Mouse (Mus musculus): ENCODE measurements around the gene Tchhl1.
"Not testable (repeated sequence)": the region's sequence is repeated elsewhere in the genome, so short reads cannot be mapped to it uniquely, and the experiment has no call there.

Tchhl1 gene

GRCm38 (mm10) chr3:93468561-93468960 lies at the start of gene Tchhl1:
TSS of gene Tchhl1 (plus strand) at chr3:93468754.
- no peak for DNase-seq (ENCODE audit: low spot score)

GRCm38 (mm10) chr3:93431673-93432072 lies 36.9 kb upstream of the Tchhl1 start:
- no peak for DNase-seq (ENCODE audit: low spot score)

DNA sequence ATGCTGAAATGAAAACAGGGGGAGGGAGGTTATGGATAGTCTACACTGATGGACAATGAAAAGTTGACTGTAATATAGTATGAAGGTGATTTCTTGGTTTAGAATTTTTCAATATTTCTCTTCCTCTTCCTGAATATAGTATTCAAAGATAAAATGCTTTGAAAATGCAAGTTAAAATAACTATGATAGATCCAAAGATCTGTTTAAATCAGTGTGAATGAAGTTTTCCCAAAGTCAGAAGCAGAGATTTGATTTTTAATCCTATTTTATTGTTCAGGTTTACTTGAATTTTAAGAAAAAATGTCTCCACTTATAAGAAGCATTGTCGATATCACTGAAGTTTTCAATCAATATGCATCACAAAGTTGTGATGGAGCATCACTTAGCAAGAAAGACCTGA lies 26.5 kb upstream of the Tchhl1 start, which contains the start of gene Tchh:
Tchh (plus strand) TSS at position 301 of the 400 bp plus-strand sequence.
- no peak for DNase-seq (ENCODE audit: low spot score)

- DNase-seq (ENCODE audit: low spot score) = peak; percentile 23
Measured at GRCm38 (mm10) chr3:93443501-93444101, 25.0 kb upstream of the Tchhl1 start.

GRCm38 (mm10) chr3:93444343-93445164 lies 24.0 kb upstream of the Tchhl1 start:
- peak; percentile 75 for DNase-seq (ENCODE audit: low spot score)

GRCm38 (mm10) chr3:93445165-93445705 lies 23.3 kb upstream of the Tchhl1 start:
- DNase-seq (ENCODE audit: low spot score) = peak; percentile 23

GRCm38 (mm10) chr3:93446128-93446755 lies 22.3 kb upstream of the Tchhl1 start:
- peak; percentile 33 for DNase-seq (ENCODE audit: low spot score)

DNA sequence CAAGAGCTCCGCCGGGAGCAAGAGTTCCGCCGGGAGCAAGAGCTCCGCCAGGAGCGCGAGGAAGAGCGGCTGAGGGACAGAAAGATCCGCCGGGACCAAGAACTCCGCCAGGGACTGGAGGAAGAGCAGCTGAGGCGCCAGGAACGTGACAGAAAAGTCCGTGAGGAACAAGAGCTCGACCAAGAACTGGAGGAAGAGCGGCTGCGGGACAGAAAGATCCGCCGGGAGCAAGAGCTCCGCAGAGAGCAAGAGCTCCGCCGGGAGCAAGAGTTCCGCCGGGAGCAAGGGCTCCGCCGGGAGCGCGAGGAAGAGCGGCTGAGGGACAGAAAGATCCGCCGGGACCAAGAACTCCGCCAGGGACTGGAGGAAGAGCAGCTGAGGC lies 21.8 kb upstream of the Tchhl1 start:
- DNase-seq (ENCODE audit: low spot score) = not testable (repeated sequence)

GRCm38 (mm10) chr3:93447138-93447841 lies 21.3 kb upstream of the Tchhl1 start:
- DNase-seq (ENCODE audit: low spot score) = peak; percentile 67

DNA sequence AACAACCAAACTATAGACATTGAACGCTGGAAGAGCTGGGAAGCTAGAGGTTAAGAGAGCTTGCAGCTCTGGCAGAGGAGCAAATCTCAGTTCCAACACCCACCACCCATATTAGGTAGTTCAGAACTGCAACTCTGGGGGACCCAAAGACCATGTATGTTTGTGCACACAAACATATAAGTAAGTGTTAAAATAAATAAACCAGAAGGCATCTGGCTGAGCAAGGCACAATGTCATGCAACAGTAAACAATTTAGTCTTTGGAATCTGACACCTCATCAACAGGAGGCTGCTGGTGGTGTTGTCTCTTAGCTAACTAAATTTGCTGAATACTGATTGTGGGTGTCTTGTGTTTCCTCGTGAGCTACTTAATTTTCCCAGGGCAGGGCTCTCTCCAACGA lies 2.0 kb upstream of the Tchhl1 start:
- no peak for DNase-seq (ENCODE audit: low spot score)

DNA sequence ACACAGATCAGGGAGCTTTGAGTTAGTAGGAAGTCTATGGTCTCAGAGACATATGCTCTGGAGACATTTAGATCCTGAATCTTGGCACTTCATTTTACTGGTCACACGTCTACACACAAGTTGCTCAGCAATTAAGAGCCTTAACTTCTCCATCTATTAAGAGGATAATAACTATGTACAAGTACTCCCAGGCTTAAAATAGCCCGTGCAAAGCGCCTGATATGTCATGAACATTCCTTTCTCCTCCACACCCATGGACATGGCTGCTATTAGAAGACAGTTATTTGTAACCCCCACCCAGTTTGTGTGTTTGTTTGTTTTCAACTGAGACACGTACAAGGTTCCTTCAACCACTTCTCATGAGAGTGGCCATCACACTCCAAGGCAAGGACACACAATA lies 1.4 kb upstream of the Tchhl1 start:
- no peak for DNase-seq (ENCODE audit: low spot score)

DNA sequence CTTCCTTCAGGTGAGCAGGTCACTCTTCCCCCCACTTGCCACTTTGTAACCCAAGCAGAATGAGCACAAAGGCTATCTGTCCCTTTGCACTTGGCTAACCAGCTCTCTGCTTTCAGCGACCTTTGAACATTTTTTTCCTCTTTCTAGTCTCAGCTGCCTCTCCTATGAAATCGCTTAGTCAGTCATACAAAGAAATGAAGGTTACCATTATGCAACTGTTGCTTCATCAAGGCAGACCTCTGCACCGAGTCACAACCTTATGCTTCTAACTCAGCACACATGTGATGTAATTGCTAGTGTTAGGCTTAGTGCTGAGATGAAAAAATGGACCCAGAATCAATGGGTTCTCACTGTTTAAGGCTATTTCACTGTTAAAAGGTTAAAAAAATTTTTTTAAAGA lies 1.1 kb downstream of the Tchhl1 start:
- no peak for DNase-seq (ENCODE audit: low spot score)

- DNase-seq (ENCODE audit: low spot score) = no peak
Measured at GRCm38 (mm10) chr3:93480053-93480452, 11.5 kb downstream of the Tchhl1 start.

DNA sequence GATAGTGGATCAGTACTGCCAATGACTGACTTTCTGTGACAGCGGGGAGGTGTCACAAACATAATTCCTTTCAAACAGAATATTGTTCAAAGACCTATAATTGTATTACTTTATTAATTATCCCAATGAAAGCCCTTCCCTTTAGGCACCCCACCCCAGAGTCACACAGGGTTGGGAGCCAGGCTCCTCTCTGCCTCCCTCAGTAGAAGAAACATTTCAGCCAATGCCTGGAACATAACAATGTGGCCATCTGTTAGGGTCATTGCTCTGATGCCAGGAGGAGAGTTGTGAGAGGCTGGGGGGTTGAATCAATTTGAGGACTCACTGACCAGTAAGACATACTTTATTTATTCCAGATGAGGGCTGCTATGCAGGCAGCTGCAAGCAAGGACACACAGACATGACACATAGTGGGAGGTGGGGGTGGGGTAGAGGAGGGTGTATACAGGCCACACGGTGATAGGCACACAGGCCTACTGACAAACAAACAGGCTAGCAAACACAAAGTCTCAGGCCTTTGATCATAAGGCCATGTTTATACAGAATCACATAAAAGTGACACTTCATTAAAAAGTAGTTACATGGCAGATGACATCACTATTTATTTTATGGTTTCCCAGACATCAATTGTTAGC lies 13.5 kb downstream of the Tchhl1 start:
- DNase-seq (ENCODE audit: low spot score) = no peak

GRCm38 (mm10) chr3:93485611-93486010 lies 17.1 kb downstream of the Tchhl1 start:
- DNase-seq (ENCODE audit: low spot score) = no peak

DNA sequence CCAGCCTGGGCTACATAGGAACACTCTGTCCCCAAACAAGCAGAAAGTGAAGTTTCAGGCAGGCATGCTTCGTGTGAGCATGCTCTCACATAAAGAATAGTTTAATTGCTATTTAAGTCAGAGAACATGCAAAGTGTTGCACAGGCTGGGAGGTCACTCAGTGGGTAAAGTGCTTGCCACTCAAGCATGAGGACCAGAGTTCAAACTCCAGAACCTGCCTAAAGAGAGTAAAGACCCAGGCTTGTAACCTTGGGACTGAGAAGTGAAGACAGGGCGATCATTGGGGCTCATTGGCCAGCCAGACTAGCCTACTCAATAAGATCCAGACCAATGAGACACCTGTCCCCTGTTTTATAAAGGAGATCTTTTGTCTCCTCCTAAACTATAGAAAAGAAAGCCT lies 20.0 kb downstream of the Tchhl1 start:
- no peak for DNase-seq (ENCODE audit: low spot score)

- DNase-seq (ENCODE audit: low spot score) = no peak
Measured at GRCm38 (mm10) chr3:93492176-93492575, 23.6 kb downstream of the Tchhl1 start.

- peak; percentile 5 for DNase-seq (ENCODE audit: low spot score)
Measured at GRCm38 (mm10) chr3:93493992-93494391, 25.4 kb downstream of the Tchhl1 start.

DNA sequence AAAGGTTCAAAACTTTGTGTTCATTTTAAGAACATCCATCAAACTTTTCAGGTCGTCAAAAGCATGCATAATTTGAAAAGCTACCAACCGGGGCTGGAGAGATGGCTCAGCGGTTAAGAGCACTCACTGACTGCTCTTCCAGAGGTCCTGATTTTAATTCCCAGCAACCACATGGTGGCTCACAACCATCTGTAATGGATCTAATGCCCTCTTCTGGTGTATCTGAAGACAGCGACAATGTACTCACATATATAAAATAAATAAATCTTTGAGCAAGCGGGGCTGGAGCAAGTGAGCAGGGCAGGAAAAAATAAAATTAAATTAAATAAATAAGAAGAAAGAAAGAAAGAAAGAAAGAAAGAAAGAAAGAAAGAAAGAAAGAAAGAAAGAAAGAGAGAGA lies 26.2 kb downstream of the Tchhl1 start:
- DNase-seq (ENCODE audit: low spot score) = not testable (repeated sequence)

- DNase-seq (ENCODE audit: low spot score) = no peak
Measured at GRCm38 (mm10) chr3:93497131-93497530, 28.6 kb downstream of the Tchhl1 start.

- DNase-seq (ENCODE audit: low spot score) = no peak
Measured at GRCm38 (mm10) chr3:93499129-93499528, 30.6 kb downstream of the Tchhl1 start.
